Mouse (Mus musculus): ENCODE results near the gene Rprd1b. TPM values are rescaled to one million over a fixed set of nuclear protein-coding genes. Genes with fewer than 3 reads are reported as not detected.
A peak's percentile ranks its signal among the peaks of the same experiment; 100 is the strongest.

The Rprd1b gene
- polyA plus RNA-seq, 1 experiment from 2014 or later = 43.1 TPM

GRCm38 (mm10) chr2:158094846-158095245 lies 66.5 kb downstream of the Rprd1b start:
- 67% methylated on average over 5 of the region's 5 CpGs for WGBS (ENCODE audit: insufficient replicate concordance)
- H3K27ac ChIP-seq (ENCODE audit: low read depth, low read length) = no peak overlapping the region

DNA sequence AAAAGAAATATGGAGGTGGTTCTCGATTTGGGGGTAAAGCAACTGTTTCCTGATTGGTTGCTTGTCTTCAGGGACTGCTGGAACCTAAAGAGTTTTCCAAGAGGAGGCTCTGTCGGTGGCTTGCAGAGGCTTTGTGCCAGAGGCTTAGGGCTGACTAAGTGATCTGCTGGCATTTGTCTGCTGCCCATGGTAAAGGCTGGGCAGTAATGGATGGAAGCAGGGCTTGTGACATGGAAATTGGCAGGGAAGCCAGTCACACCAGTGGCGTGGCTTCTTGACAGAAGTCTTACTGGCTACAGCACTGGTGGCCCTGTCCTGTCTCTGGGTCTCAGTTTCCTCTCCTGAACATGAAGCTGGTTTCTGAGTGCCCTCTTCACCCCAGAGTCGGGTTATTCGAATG lies 68.8 kb downstream of the Rprd1b start:
- no peaks in the 10 kb centered on the region for H3K9me3 ChIP-seq (replicated peaks; ENCODE audit: control insufficient read depth, low read length)
- ATAC-seq (replicated peaks; ENCODE audit: insufficient number of reproducible peaks, low FRiP score, low TSS enrichment) = no peak
- peaks cover 11% of the 10 kb centered on the region for H3K4me1 ChIP-seq (ENCODE audit: control insufficient read depth, insufficient read depth, low read length)
- H3K27me3 ChIP-seq (ENCODE audit: control insufficient read depth, insufficient read depth, low read length) = no peaks in the 10 kb centered on the region
- no peak overlapping the region for H3K9ac ChIP-seq (ENCODE audit: low read depth, low read length)
- H3K36me3 ChIP-seq (ENCODE audit: control insufficient read depth, insufficient read depth, low read length) = no peaks in the 10 kb centered on the region
- H3K27ac ChIP-seq (ENCODE audit: low read depth, low read length) = no peak overlapping the region
- 74% methylated on average over 5 of the region's 5 CpGs for WGBS (ENCODE audit: insufficient replicate concordance)
- no peak overlapping the region for H3K4me3 ChIP-seq (ENCODE audit: low read depth, low read length)
- no peak overlapping the region for H3K4me2 ChIP-seq

More at GRCm38 (mm10) chr2:158094846-158095245, 66.5 kb downstream of the Rprd1b start:
- H3K4me2 ChIP-seq = no peak overlapping the region
- H3K4me1 ChIP-seq (ENCODE audit: control insufficient read depth, insufficient read depth, low read length) = peaks cover 11% of the 10 kb centered on the region
- H3K27me3 ChIP-seq (ENCODE audit: control insufficient read depth, insufficient read depth, low read length) = no peaks in the 10 kb centered on the region
- H3K4me3 ChIP-seq (ENCODE audit: low read depth, low read length) = no peak overlapping the region
- no peak for ATAC-seq (replicated peaks; ENCODE audit: insufficient number of reproducible peaks, low FRiP score, low TSS enrichment)
- H3K9me3 ChIP-seq (replicated peaks; ENCODE audit: control insufficient read depth, low read length) = no peaks in the 10 kb centered on the region
- no peaks in the 10 kb centered on the region for H3K36me3 ChIP-seq (ENCODE audit: control insufficient read depth, insufficient read depth, low read length)
- H3K9ac ChIP-seq (ENCODE audit: low read depth, low read length) = no peak overlapping the region

GRCm38 (mm10) chr2:158098730-158099129 lies 70.4 kb downstream of the Rprd1b start:
- Histone ChIP-seq H3K36me3 (ENCODE audit: control insufficient read depth, insufficient read depth, low read length) (no peaks in the 10 kb centered on the region), H3K27ac (ENCODE audit: low read depth, low read length) (no peak overlapping the region), H3K9ac (ENCODE audit: low read depth, low read length) (no peak overlapping the region), H3K9me3 (replicated peaks; ENCODE audit: control insufficient read depth, low read length) (no peaks in the 10 kb centered on the region), H3K4me2 (no peak overlapping the region), H3K4me1 (ENCODE audit: control insufficient read depth, insufficient read depth, low read length) (peaks cover 5% of the 10 kb centered on the region), H3K27me3 (ENCODE audit: control insufficient read depth, insufficient read depth, low read length) (no peaks in the 10 kb centered on the region), H3K4me3 (ENCODE audit: low read depth, low read length) (no peak overlapping the region)
- WGBS (ENCODE audit: insufficient replicate concordance) = 67% methylated on average over 5 of the region's 5 CpGs
- no peak for ATAC-seq (replicated peaks; ENCODE audit: insufficient number of reproducible peaks, low FRiP score, low TSS enrichment)

- H3K27me3 ChIP-seq (ENCODE audit: control insufficient read depth, insufficient read depth, low read length) = no peaks in the 10 kb centered on the region
- H3K27ac ChIP-seq (ENCODE audit: low read depth, low read length) = no peak overlapping the region
- 81% methylated on average over 3 of the region's 3 CpGs for WGBS (ENCODE audit: insufficient replicate concordance)
- H3K4me3 ChIP-seq (ENCODE audit: low read depth, low read length) = no peak overlapping the region
- H3K36me3 ChIP-seq (ENCODE audit: control insufficient read depth, insufficient read depth, low read length) = no peaks in the 10 kb centered on the region
- H3K9ac ChIP-seq (ENCODE audit: low read depth, low read length) = no peak overlapping the region
- H3K9me3 ChIP-seq (replicated peaks; ENCODE audit: control insufficient read depth, low read length) = no peaks in the 10 kb centered on the region
- ATAC-seq (replicated peaks; ENCODE audit: insufficient number of reproducible peaks, low FRiP score, low TSS enrichment) = no peak
- H3K4me2 ChIP-seq = no peak overlapping the region
- H3K4me1 ChIP-seq (ENCODE audit: control insufficient read depth, insufficient read depth, low read length) = no peaks in the 10 kb centered on the region
These were observed 71.2 kb downstream of the Rprd1b start for GRCm38 (mm10) chr2:158099537-158099936.

DNA sequence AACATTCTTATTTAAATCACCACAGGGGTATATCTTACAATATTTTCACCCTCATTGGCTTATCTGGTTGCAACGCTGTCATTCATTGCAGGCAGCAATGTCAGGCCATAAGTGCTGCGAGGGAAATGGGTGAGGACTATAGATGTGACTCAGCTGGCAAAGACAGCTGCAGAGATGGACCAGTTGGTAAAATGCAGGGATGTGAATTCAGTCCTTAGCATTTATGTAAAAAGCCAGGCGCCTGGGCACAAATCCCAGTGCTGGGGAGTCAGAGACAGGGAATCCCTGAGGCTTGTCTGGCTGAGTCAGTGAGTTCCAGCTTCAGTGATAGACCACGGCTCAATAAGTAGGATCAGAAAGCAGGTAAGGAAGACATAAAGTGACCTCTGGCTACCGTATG lies 73.5 kb downstream of the Rprd1b start:
- no peak overlapping the region for H3K4me3 ChIP-seq (ENCODE audit: low read depth, low read length)
- H3K27me3 ChIP-seq (ENCODE audit: control insufficient read depth, insufficient read depth, low read length) = no peaks in the 10 kb centered on the region
- H3K4me1 ChIP-seq (ENCODE audit: control insufficient read depth, insufficient read depth, low read length) = peaks cover 2% of the 10 kb centered on the region; the same call in 1 of the 2 replicates
- H3K9ac ChIP-seq (ENCODE audit: low read depth, low read length) = no peak overlapping the region
- no peak overlapping the region for H3K4me2 ChIP-seq
- no peak overlapping the region for H3K27ac ChIP-seq (ENCODE audit: low read depth, low read length)
- no peaks in the 10 kb centered on the region for H3K9me3 ChIP-seq (replicated peaks; ENCODE audit: control insufficient read depth, low read length)
- no peaks in the 10 kb centered on the region for H3K36me3 ChIP-seq (ENCODE audit: control insufficient read depth, insufficient read depth, low read length)
- 76% methylated on average over 5 of the region's 5 CpGs for WGBS (ENCODE audit: insufficient replicate concordance)
- ATAC-seq (replicated peaks; ENCODE audit: insufficient number of reproducible peaks, low FRiP score, low TSS enrichment) = no peak

- Histone ChIP-seq H3K36me3 (ENCODE audit: control insufficient read depth, insufficient read depth, low read length) (no peaks in the 10 kb centered on the region), H3K4me3 (ENCODE audit: low read depth, low read length) (no peak overlapping the region), H3K4me1 (ENCODE audit: control insufficient read depth, insufficient read depth, low read length) (peaks cover 11% of the 10 kb centered on the region), H3K4me2 (no peak overlapping the region), H3K27ac (ENCODE audit: low read depth, low read length) (no peak overlapping the region), H3K9me3 (replicated peaks; ENCODE audit: control insufficient read depth, low read length) (no peaks in the 10 kb centered on the region), H3K9ac (ENCODE audit: low read depth, low read length) (no peak overlapping the region), H3K27me3 (ENCODE audit: control insufficient read depth, insufficient read depth, low read length) (no peaks in the 10 kb centered on the region)
- ATAC-seq (replicated peaks; ENCODE audit: insufficient number of reproducible peaks, low FRiP score, low TSS enrichment) = no peak
- WGBS (ENCODE audit: insufficient replicate concordance) = 84% methylated on average over 6 of the region's 6 CpGs
These were observed 76.7 kb downstream of the Rprd1b start for GRCm38 (mm10) chr2:158104966-158105365.

GRCm38 (mm10) chr2:158105605-158106004 lies 77.3 kb downstream of the Rprd1b start:
- no peak overlapping the region for H3K4me2 ChIP-seq

GRCm38 (mm10) chr2:158106947-158107587 lies 78.8 kb downstream of the Rprd1b start:
- H3K27me3 ChIP-seq (ENCODE audit: control insufficient read depth, insufficient read depth, low read length) = no peaks in the 10 kb centered on the region
- no peak overlapping the region for H3K4me3 ChIP-seq (ENCODE audit: low read depth, low read length)
- no peaks in the 10 kb centered on the region for H3K9me3 ChIP-seq (replicated peaks; ENCODE audit: control insufficient read depth, low read length)
- WGBS (ENCODE audit: insufficient replicate concordance) = 30% methylated on average over 6 of the region's 6 CpGs
- 0 out of 2 replicates have a peak overlapping the region, but pooled peaks have one; percentile 50 for H3K9ac ChIP-seq (ENCODE audit: low read depth, low read length)
- peaks cover 11% of the 10 kb centered on the region for H3K4me1 ChIP-seq (ENCODE audit: control insufficient read depth, insufficient read depth, low read length)
- H3K27ac ChIP-seq (ENCODE audit: low read depth, low read length) = peak overlapping the region; percentile 32
- peak; percentile 60; the same call in 1 of the 2 replicates for ATAC-seq (replicated peaks; ENCODE audit: insufficient number of reproducible peaks, low FRiP score, low TSS enrichment)
- no peaks in the 10 kb centered on the region for H3K36me3 ChIP-seq (ENCODE audit: control insufficient read depth, insufficient read depth, low read length)
- no peak overlapping the region for H3K4me2 ChIP-seq

More at GRCm38 (mm10) chr2:158105605-158106004, 77.3 kb downstream of the Rprd1b start:
- Histone ChIP-seq H3K4me1 (ENCODE audit: control insufficient read depth, insufficient read depth, low read length) (peaks cover 11% of the 10 kb centered on the region), H3K27ac (ENCODE audit: low read depth, low read length) (no peak overlapping the region), H3K4me3 (ENCODE audit: low read depth, low read length) (no peak overlapping the region), H3K36me3 (ENCODE audit: control insufficient read depth, insufficient read depth, low read length) (no peaks in the 10 kb centered on the region), H3K27me3 (ENCODE audit: control insufficient read depth, insufficient read depth, low read length) (no peaks in the 10 kb centered on the region), H3K9me3 (replicated peaks; ENCODE audit: control insufficient read depth, low read length) (no peaks in the 10 kb centered on the region), H3K9ac (ENCODE audit: low read depth, low read length) (no peak overlapping the region)
- ATAC-seq (replicated peaks; ENCODE audit: insufficient number of reproducible peaks, low FRiP score, low TSS enrichment) = no peak
- WGBS (ENCODE audit: insufficient replicate concordance) = 70% methylated on average over 6 of the region's 6 CpGs

DNA sequence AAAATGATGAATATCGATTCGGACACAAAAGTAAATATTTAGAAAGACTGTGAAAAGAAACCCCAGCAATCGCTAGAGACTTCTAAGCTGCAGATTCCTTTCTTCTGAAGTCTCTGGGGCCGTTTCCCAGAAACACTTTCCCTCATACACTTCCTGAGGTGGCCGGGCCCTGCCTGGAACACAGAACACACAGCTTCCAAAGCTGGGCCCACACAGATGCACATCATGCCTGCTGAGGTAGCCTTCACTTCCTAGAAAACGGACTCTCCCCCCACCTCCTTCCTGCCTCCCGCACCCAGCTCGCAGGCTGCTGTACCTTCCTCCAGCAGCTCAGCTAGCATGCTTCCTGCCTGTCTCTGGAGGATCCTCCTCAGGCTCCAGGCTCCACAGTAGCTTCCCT lies 81.2 kb downstream of the Rprd1b start:
- H3K36me3 ChIP-seq (ENCODE audit: control insufficient read depth, insufficient read depth, low read length) = no peaks in the 10 kb centered on the region
- ATAC-seq (replicated peaks; ENCODE audit: insufficient number of reproducible peaks, low FRiP score, low TSS enrichment) = no peak
- no peak overlapping the region for H3K4me3 ChIP-seq (ENCODE audit: low read depth, low read length)
- no peaks in the 10 kb centered on the region for H3K27me3 ChIP-seq (ENCODE audit: control insufficient read depth, insufficient read depth, low read length)
- WGBS (ENCODE audit: insufficient replicate concordance) = 40% methylated on average over 8 of the region's 8 CpGs
- H3K27ac ChIP-seq (ENCODE audit: low read depth, low read length) = 0 out of 2 replicates have a peak overlapping the region, but pooled peaks have one; percentile 11
- H3K4me1 ChIP-seq (ENCODE audit: control insufficient read depth, insufficient read depth, low read length) = peaks cover 25% of the 10 kb centered on the region
- H3K9ac ChIP-seq (ENCODE audit: low read depth, low read length) = no peak overlapping the region
- no peaks in the 10 kb centered on the region for H3K9me3 ChIP-seq (replicated peaks; ENCODE audit: control insufficient read depth, low read length)
- H3K4me2 ChIP-seq = no peak overlapping the region

All from heart, embryonic 11.5 days (tissue).